Mouse (Mus musculus) cerebellum, postnatal 4 days (tissue): ENCODE data around the gene Gm21244.
"Not testable (repeated sequence)": the region's sequence is repeated elsewhere in the genome, so short reads cannot be mapped to it uniquely, and the experiment has no call there.

Experiments used
- DNase-seq, 2 experiments: peaks; one replicate each; pipeline ENCODE4 v3.0.0; 2022; ENCODE audit warnings: low spot score in 2 of 2, mixed read lengths in 1 of 2

The Gm21244 gene

DNA sequence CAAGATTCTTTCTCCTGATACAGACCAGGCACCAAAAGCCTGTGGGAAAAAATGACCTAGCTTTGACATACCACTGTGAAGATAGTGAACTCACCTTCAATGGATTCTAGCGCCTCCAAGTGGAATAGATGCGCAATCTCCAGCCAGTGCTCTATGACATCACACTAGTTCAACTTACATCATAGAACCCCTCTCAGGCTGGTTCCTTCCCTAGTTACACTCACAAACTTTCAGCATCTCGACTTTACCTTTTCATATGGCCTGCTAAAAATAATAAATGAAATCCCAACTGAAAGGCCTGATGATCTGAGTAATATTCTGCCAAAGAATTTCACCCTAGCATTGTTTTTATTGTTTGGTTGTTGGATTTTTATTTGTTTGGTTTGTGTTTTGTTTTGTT, at the start of gene Gm21244:
Gene Gm21244 (minus strand): TSS at position 101 of the 400 bp plus-strand sequence.
- DNase-seq = not testable (repeated sequence)
